Mouse (Mus musculus): Measurements from ENCODE around the gene Ly6g6c. TPM values are rescaled to one million over a fixed set of nuclear protein-coding genes. Genes with fewer than 3 reads are reported as not detected.

The Ly6g6c gene
- polyA plus RNA-seq, 1 experiment, result not detected

DNA sequence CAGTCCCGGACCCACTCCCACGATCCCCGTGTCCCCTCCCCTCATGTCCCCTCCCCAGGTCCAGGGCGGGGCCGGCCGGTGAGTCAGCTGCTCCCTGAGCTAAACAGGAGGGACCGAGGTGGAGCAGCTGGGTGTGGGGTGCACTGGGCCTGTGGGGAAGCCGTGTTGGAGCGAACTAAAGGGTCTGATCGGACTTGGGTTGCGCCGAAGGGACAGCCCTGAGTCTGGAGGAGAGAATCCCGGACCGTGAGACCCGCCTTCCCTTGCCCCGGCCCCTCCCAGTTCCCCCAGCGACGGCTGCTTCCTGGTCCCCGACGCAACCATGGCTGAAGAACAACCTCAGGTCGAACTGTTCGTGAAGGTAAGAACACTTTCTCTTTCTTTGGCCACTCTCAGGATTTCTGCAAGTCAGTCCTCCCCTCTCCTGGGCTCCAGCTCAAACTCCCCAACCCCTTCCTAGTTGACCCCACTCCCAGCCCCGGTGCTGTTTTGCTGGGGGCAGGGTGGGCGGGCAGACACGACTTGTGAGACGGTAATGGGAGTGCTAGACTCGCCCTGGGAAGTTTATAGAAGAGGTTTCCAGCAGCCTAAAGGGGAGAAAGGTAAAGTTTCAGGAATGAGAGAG lies 14.9 kb upstream of the Ly6g6c start:
- TF ChIP-seq TAL1 (IDR thresholded peaks at IDR 0.05; ENCODE audit: low read length) (no peak), GATA1 (IDR thresholded peaks at IDR 0.05; ENCODE audit: low read length) (no peak)
- Histone ChIP-seq H3K36me3 (ENCODE audit: control insufficient read depth) (peaks cover 28% of the 10 kb centered on the region), H3K27me3 (ENCODE audit: control insufficient read depth) (no peaks in the 10 kb centered on the region), H3K4me3 (replicated peaks) (peak overlapping the region; percentile 82), H3K4me1 (ENCODE audit: control insufficient read depth) (peaks cover 80% of the 10 kb centered on the region), H3K9me3 (ENCODE audit: control insufficient read depth, low read length) (no peaks in the 10 kb centered on the region)

DNA sequence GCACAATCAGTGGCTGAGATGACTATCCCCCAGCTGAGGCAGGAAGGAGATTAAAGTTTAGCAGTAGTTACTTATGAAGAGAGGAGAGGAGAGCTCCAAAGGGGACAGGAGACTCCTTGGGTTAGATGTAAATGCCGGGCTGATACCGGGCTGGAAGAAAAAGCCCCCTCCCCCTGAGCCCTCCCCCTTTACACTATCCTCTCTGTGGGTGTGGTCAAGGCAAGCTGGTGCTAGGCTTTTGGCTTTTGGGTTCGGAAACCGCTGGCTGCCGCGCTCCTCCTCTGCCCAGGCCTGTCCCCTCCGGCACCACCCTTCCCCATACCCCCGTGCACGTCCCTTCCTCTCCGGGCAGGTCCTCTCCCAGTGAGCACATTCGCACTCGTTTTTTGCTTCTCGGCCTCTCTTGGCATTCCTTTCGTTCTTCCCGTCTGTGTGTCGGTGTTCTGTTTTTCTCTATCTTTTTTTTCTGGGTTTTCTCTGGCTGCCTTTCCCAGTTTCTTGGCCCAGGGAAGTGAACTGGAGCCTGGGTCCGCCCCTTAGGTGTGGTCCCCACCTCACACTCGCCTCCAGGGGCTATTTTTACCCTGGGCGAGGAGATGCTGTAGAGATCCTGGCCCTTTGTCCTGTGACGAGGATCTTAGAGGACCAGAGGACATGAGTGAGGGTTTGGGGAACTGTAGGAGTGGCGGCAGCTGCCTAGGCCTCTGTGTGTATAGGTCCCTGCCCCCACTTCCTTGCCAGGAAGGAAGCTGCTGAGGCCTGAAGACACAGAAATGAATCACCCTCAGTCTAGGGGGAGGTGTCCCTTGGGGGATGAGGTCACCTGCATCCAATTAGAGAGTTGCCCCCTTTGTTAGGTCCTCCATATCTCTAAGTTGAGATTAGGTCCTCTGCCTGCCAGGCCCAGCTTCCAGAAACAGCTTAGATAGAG lies 13.8 kb upstream of the Ly6g6c start:
- Histone ChIP-seq H3K4me3 (replicated peaks) (peak overlapping the region; percentile 82), H3K27me3 (ENCODE audit: control insufficient read depth) (no peaks in the 10 kb centered on the region), H3K36me3 (ENCODE audit: control insufficient read depth) (peaks cover 39% of the 10 kb centered on the region), H3K9me3 (ENCODE audit: control insufficient read depth, low read length) (no peaks in the 10 kb centered on the region), H3K4me1 (ENCODE audit: control insufficient read depth) (peaks cover 77% of the 10 kb centered on the region)
- TF ChIP-seq GATA1 (IDR thresholded peaks at IDR 0.05; ENCODE audit: low read length) (no peak), TAL1 (IDR thresholded peaks at IDR 0.05; ENCODE audit: low read length) (no peak)

DNA sequence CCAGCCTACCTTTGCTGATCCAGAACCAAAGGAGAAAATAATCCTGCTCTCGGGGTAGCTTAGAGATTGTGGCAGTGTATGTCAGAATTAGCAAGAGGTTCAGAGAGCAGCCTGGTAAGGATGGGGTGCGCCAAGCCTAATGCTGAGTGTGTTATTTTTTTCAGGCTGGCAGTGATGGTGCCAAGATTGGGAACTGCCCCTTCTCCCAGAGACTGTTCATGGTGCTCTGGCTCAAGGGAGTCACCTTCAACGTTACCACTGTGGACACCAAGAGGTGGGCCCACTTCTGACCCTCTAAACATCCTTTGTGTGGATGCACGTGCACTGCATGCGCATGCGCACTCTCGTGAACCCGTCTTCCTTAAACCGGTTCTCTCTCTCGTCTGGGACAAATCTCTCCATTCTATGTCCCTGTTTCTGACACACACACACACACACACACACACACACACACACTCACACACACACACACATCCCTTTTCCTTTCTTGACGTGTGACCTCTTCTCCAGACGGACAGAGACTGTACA lies 12.9 kb upstream of the Ly6g6c start:
- Histone ChIP-seq H3K4me3 (replicated peaks) (peak overlapping the region; percentile 82), H3K36me3 (ENCODE audit: control insufficient read depth) (peaks cover 42% of the 10 kb centered on the region), H3K27me3 (ENCODE audit: control insufficient read depth) (no peaks in the 10 kb centered on the region), H3K4me1 (ENCODE audit: control insufficient read depth) (peaks cover 70% of the 10 kb centered on the region), H3K9me3 (ENCODE audit: control insufficient read depth, low read length) (no peaks in the 10 kb centered on the region)
- no peak for TF ChIP-seq TAL1 (IDR thresholded peaks at IDR 0.05; ENCODE audit: low read length)
- no peak for TF ChIP-seq GATA1 (IDR thresholded peaks at IDR 0.05; ENCODE audit: low read length)

- no peak overlapping the region for H3K4me3 ChIP-seq (replicated peaks)
Measured at GRCm38 (mm10) chr17:35055691-35056495, 9.3 kb upstream of the Ly6g6c start.

DNA sequence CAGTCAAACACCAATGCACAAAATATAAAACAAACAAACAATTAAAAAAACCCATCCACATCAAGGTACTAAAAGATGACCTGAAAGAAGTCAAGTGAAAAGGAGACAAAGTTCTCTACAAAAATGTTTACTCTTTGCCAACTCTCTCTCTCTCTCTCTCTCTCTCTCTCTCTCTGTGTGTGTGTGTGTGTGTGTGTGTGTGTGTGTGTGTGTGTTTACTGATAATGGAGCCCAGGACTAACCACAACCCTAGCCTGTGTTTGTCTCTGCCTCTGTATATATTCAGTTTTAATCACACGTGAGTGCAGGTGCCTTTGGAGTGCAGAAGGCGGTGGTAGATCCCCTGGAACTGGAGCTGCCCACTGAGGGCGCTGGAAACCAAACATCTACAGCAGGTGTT lies 8.1 kb upstream of the Ly6g6c start:
- Histone ChIP-seq H3K27me3 (ENCODE audit: control insufficient read depth) (peaks cover 13% of the 10 kb centered on the region), H3K9me3 (ENCODE audit: control insufficient read depth, low read length) (no peaks in the 10 kb centered on the region), H3K4me3 (replicated peaks) (no peak overlapping the region), H3K36me3 (ENCODE audit: control insufficient read depth) (peaks cover 58% of the 10 kb centered on the region), H3K4me1 (ENCODE audit: control insufficient read depth) (peaks cover 67% of the 10 kb centered on the region)
- TF ChIP-seq GATA1 (IDR thresholded peaks at IDR 0.05; ENCODE audit: low read length), result no peak
- TF ChIP-seq TAL1 (IDR thresholded peaks at IDR 0.05; ENCODE audit: low read length), result no peak

More at GRCm38 (mm10) chr17:35055691-35056495, 9.3 kb upstream of the Ly6g6c start:
- TF ChIP-seq TAL1 (IDR thresholded peaks at IDR 0.05; ENCODE audit: low read length) (no peak), GATA1 (IDR thresholded peaks at IDR 0.05; ENCODE audit: low read length) (no peak)
- Histone ChIP-seq H3K27me3 (ENCODE audit: control insufficient read depth) (peaks cover 9% of the 10 kb centered on the region), H3K4me1 (ENCODE audit: control insufficient read depth) (peaks cover 70% of the 10 kb centered on the region), H3K9me3 (ENCODE audit: control insufficient read depth, low read length) (no peaks in the 10 kb centered on the region), H3K36me3 (ENCODE audit: control insufficient read depth) (peaks cover 56% of the 10 kb centered on the region)

DNA sequence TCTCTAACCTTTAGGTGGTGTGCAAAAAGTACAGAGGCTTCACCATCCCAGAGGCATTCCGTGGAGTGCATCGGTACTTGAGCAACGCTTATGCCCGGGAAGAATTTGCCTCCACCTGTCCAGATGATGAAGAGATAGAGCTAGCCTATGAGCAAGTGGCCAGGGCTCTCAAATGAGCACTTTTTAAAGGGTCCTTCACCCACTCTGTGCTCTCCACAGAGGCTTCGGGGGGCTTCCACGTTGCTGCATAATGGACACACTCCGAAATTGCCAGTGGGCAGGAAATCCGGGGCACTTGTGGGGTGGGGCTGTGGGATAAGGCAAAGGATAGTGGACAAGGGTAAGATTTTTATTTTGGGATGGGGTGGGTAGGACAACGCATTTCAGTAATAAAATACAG lies 6.9 kb upstream of the Ly6g6c start:
- Histone ChIP-seq H3K9me3 (ENCODE audit: control insufficient read depth, low read length) (no peaks in the 10 kb centered on the region), H3K4me1 (ENCODE audit: control insufficient read depth) (peaks cover 59% of the 10 kb centered on the region), H3K36me3 (ENCODE audit: control insufficient read depth) (peaks cover 46% of the 10 kb centered on the region), H3K4me3 (replicated peaks) (no peak overlapping the region), H3K27me3 (ENCODE audit: control insufficient read depth) (peaks cover 18% of the 10 kb centered on the region)
- TF ChIP-seq TAL1 (IDR thresholded peaks at IDR 0.05; ENCODE audit: low read length) (no peak), GATA1 (IDR thresholded peaks at IDR 0.05; ENCODE audit: low read length) (no peak)

- H3K36me3 ChIP-seq (ENCODE audit: control insufficient read depth), result peaks cover 39% of the 10 kb centered on the region
- TF ChIP-seq TAL1 (IDR thresholded peaks at IDR 0.05; ENCODE audit: low read length), result no peak
- TF ChIP-seq GATA1 (IDR thresholded peaks at IDR 0.05; ENCODE audit: low read length), result no peak
- peaks cover 27% of the 10 kb centered on the region for H3K27me3 ChIP-seq (ENCODE audit: control insufficient read depth)
- peaks cover 57% of the 10 kb centered on the region for H3K4me1 ChIP-seq (ENCODE audit: control insufficient read depth)
- H3K4me3 ChIP-seq (replicated peaks), result peak within 1 kb of the TSS; percentile 64
- no peaks in the 10 kb centered on the region for H3K9me3 ChIP-seq (ENCODE audit: control insufficient read depth, low read length)
Measured at GRCm38 (mm10) chr17:35058911-35059892, 6.0 kb upstream of the Ly6g6c start, which contains the start of gene Ddah2. Ddah2 (plus strand) TSS chr17:35059035.

DNA sequence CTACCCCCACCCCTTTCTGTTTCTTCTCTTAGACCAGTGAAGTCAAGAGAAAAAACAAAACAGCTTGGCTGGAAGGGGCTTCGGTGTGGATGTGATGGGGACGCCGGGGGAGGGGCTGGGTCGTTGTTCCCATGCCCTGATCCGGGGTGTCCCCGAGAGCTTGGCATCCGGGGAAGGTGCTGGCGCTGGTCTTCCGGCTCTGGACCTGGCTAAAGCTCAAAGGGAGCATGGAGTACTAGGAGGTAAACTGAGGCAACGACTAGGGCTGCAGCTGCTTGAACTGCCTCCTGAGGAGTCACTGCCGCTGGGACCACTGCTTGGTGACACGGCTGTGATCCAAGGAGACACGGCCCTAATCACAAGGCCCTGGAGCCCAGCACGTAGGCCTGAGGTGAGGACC lies 5.1 kb upstream of the Ly6g6c start:
- peaks cover 36% of the 10 kb centered on the region for H3K27me3 ChIP-seq (ENCODE audit: control insufficient read depth)
- no peaks in the 10 kb centered on the region; the same call in 1 of the 2 replicates for H3K9me3 ChIP-seq (ENCODE audit: control insufficient read depth, low read length)
- H3K4me3 ChIP-seq (replicated peaks), result no peak overlapping the region
- TF ChIP-seq GATA1 (IDR thresholded peaks at IDR 0.05; ENCODE audit: low read length) (no peak), TAL1 (IDR thresholded peaks at IDR 0.05; ENCODE audit: low read length) (no peak)
- peaks cover 33% of the 10 kb centered on the region for H3K36me3 ChIP-seq (ENCODE audit: control insufficient read depth)
- peaks cover 62% of the 10 kb centered on the region for H3K4me1 ChIP-seq (ENCODE audit: control insufficient read depth)

All from erythroblast, embryonic 14.5 days (primary cell).